Mouse (Mus musculus) kidney, embryonic 14.5 days (tissue): Measurements from ENCODE around the gene Negr1. TPM values are rescaled to one million over a fixed set of nuclear protein-coding genes. Genes with fewer than 3 reads are reported as not detected.

Experiments
- ATAC-seq: fragments of 200-750 bp; cut with Nextera tagmentation; 2 replicates; pipeline ENCODE4 v1.8.0; 2017; ENCODE audit warnings: moderate number of reproducible peaks, mild to moderate bottlenecking, moderate TSS enrichment, moderate library complexity; ENCODE audit not compliant: low FRiP score, low TSS enrichment
- H3K27ac ChIP-seq: fragments of 300-500 bp; sonication (generic); 2 replicates; pipeline ENCODE4 v1.5.1; 2014; ENCODE audit warnings: low read depth, mild to moderate bottlenecking, low read length, moderate library complexity, mixed read lengths
- H3K27me3 ChIP-seq: fragments of 300-500 bp; sonication (generic); 2 replicates; pipeline ENCODE4 v1.6.1; 2014; ENCODE audit warnings: mild to moderate bottlenecking, low read length; ENCODE audit not compliant: control insufficient read depth, insufficient read depth
- H3K36me3 ChIP-seq: fragments of 300-500 bp; sonication (generic); 2 replicates; pipeline ENCODE4 v1.6.1; 2014; ENCODE audit warnings: low read length, mixed read lengths; ENCODE audit not compliant: control insufficient read depth, insufficient read depth
- H3K4me1 ChIP-seq: fragments of 300-500 bp; sonication (generic); 2 replicates; pipeline ENCODE4 v1.6.1; 2014; ENCODE audit warnings: low read length, mixed read lengths; ENCODE audit not compliant: control insufficient read depth, insufficient read depth
- H3K4me2 ChIP-seq: fragments of 300-500 bp; sonication (generic); replicated peaks from 2 replicates; pipeline ENCODE4 v1.6.1; 2014; ENCODE audit warnings: low read depth, mild to moderate bottlenecking, low read length
- H3K4me3 ChIP-seq: fragments of 300-500 bp; sonication (generic); 2 replicates; pipeline ENCODE4 v1.5.1; 2014; ENCODE audit warnings: mild to moderate bottlenecking, low read length
- H3K9ac ChIP-seq: fragments of 300-500 bp; sonication (generic); 2 replicates; pipeline ENCODE4 v1.6.1; 2014; ENCODE audit warnings: low read depth, mild to moderate bottlenecking, low read length, moderate library complexity
- H3K9me3 ChIP-seq: fragments of 300-500 bp; sonication (generic); 2 replicates; pipeline ENCODE4 v1.6.1; 2016; ENCODE audit warnings: low read length; ENCODE audit not compliant: control insufficient read depth
- WGBS: fragments of 180-500 bp; shearing (Covaris S2); extraction: QIAGEN DNeasy Blood & Tissue Kit; methylation state at CpG from one replicate; pipeline ENCODE4 v1.1.7; 2014; 5-methylcytosine and 5-hydroxymethylcytosine counted together
- polyA plus RNA-seq: library from polyadenylated mRNA; unstranded; fragments of >200 nt; fragmentation: Nextera tagmentation; extraction: Ambion mirVana; gene quantifications from 2 replicates; pipeline ENCODE4 v1.2.1, GENCODE M21; 2014

Gene Negr1
- polyA plus RNA-seq, 1 experiment from 2014 or later, result 12.4 TPM

GRCm38 (mm10) chr3:156890986-156891385 is 329.4 kb downstream of the Negr1 start:
- no peaks in the 10 kb centered on the region for H3K27me3 ChIP-seq
- ATAC-seq, result no peak
- H3K4me3 ChIP-seq, result no peak overlapping the region
- no peaks in the 10 kb centered on the region for H3K4me1 ChIP-seq
- no peak overlapping the region for H3K9ac ChIP-seq
- 77% methylated on average over 4 of the region's 4 CpGs for WGBS
- no peak overlapping the region for H3K27ac ChIP-seq
- no peak overlapping the region for H3K4me2 ChIP-seq
- H3K9me3 ChIP-seq, result no peaks in the 10 kb centered on the region
- no peaks in the 10 kb centered on the region for H3K36me3 ChIP-seq

- Histone ChIP-seq H3K9ac (no peak overlapping the region), H3K4me3 (no peak overlapping the region), H3K4me2 (no peak overlapping the region), H3K4me1 (no peaks in the 10 kb centered on the region), H3K9me3 (no peaks in the 10 kb centered on the region), H3K27ac (no peak overlapping the region), H3K36me3 (no peaks in the 10 kb centered on the region), H3K27me3 (no peaks in the 10 kb centered on the region)
- 82% methylated on average over 4 of the region's 4 CpGs for whole genome bisulfite sequencing
- no peak for ATAC-seq
These were observed 333.7 kb downstream of the Negr1 start for GRCm38 (mm10) chr3:156895322-156895721.

- 93% methylated on average over 4 of the region's 4 CpGs for WGBS
- H3K4me3 ChIP-seq, result no peak overlapping the region
- no peaks in the 10 kb centered on the region for H3K9me3 ChIP-seq
- H3K4me2 ChIP-seq, result no peak overlapping the region
- H3K36me3 ChIP-seq, result no peaks in the 10 kb centered on the region
- no peak overlapping the region for H3K27ac ChIP-seq
- H3K4me1 ChIP-seq, result no peaks in the 10 kb centered on the region
- H3K9ac ChIP-seq, result no peak overlapping the region
- H3K27me3 ChIP-seq, result no peaks in the 10 kb centered on the region
- ATAC-seq, result no peak
These were observed 334.5 kb downstream of the Negr1 start for GRCm38 (mm10) chr3:156896106-156896505.

DNA sequence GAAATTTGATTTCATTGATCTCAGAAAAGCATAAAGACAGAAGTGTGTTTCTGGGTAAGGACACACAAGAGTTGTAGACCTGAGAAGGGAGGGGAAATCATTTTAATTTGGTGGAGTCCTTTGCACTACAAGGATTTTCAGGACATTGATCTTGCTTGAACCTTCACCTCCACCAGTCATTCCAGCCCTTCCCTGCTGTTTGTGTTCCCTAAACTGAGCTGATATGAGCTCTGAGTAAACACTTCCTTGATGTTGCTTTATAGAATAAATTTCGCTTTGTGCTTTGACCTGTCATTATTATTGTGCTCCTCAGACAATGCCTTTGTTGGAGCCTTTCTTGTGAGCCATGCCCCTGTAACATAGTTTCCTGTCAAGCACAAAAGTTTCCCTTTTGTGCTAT is 335.0 kb downstream of the Negr1 start:
- no peak overlapping the region for H3K9ac ChIP-seq
- WGBS, result 57% methylated on average over 1 of the region's 1 CpGs
- H3K27ac ChIP-seq, result no peak overlapping the region
- no peak for ATAC-seq
- H3K4me3 ChIP-seq, result no peak overlapping the region
- no peaks in the 10 kb centered on the region for H3K9me3 ChIP-seq
- no peak overlapping the region for H3K4me2 ChIP-seq
- H3K4me1 ChIP-seq, result no peaks in the 10 kb centered on the region
- H3K27me3 ChIP-seq, result no peaks in the 10 kb centered on the region
- no peaks in the 10 kb centered on the region for H3K36me3 ChIP-seq

- H3K4me2 ChIP-seq, result no peak overlapping the region
- H3K9me3 ChIP-seq, result no peaks in the 10 kb centered on the region
- no peaks in the 10 kb centered on the region for H3K4me1 ChIP-seq
- no peak overlapping the region for H3K27ac ChIP-seq
- WGBS, result 91% methylated on average over 3 of the region's 3 CpGs
- ATAC-seq, result no peak
- no peaks in the 10 kb centered on the region for H3K36me3 ChIP-seq
- H3K4me3 ChIP-seq, result no peak overlapping the region
- no peak overlapping the region for H3K9ac ChIP-seq
- H3K27me3 ChIP-seq, result no peaks in the 10 kb centered on the region
These were observed 339.5 kb downstream of the Negr1 start for GRCm38 (mm10) chr3:156901140-156901539.

GRCm38 (mm10) chr3:156903925-156904576 is 342.5 kb downstream of the Negr1 start:
- Histone ChIP-seq H3K27ac (no peak overlapping the region), H3K9ac (no peak overlapping the region), H3K4me2 (no peak overlapping the region), H3K27me3 (no peaks in the 10 kb centered on the region), H3K9me3 (no peaks in the 10 kb centered on the region), H3K36me3 (no peaks in the 10 kb centered on the region), H3K4me1 (no peaks in the 10 kb centered on the region), H3K4me3 (no peak overlapping the region)
- ATAC-seq, result no peak
- 85% methylated on average over 9 of the region's 9 CpGs for WGBS

DNA sequence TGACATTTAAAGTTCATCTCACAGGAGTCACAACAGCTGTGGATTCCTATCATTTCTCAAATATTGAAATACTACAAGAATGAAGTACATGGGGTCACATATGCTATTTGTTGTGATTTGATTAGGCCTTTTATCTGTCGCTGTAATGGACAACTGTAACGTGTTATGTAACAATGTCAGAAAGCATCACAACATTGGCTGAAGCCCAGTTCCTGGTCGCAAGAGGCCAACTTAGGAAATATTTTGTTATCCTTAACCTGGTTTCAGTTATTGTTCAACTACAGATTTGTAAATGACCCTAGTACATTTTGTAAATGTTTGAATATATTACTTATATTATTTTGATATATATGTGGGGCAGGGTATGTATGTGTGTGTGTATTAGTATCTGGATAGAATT is 351.2 kb downstream of the Negr1 start:
- H3K4me3 ChIP-seq, result no peak overlapping the region

DNA sequence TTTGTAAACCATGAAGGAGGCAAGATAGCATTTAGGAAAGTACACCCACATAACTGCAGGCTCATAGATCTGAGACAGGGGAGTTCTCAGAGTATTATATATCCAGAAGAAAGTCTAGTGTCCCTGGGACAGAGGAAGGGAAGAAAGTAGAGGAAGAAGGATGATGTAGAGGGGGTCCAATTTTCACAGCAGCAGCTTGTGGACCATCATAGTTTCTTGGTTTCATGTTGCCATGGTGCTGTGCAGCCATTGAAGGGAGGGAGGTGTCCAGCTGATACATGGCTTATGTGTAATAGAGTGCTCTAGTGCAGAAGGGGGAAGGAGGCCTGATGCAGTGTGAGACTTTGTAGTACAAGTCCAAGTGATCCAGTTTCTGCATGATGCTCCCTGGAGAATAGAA is 359.8 kb downstream of the Negr1 start:
- Histone ChIP-seq H3K27ac (no peak overlapping the region), H3K4me2 (no peak overlapping the region), H3K4me3 (no peak overlapping the region), H3K4me1 (no peaks in the 10 kb centered on the region), H3K9ac (no peak overlapping the region), H3K36me3 (no peaks in the 10 kb centered on the region), H3K9me3 (no peaks in the 10 kb centered on the region), H3K27me3 (no peaks in the 10 kb centered on the region)
- no peak for ATAC-seq

More for the DNA sequence above, 351.2 kb downstream of the Negr1 start:
- H3K36me3 ChIP-seq, result no peaks in the 10 kb centered on the region
- no peaks in the 10 kb centered on the region for H3K27me3 ChIP-seq
- WGBS, result 89% methylated on average over 3 of the region's 3 CpGs
- no peak overlapping the region for H3K27ac ChIP-seq
- ATAC-seq, result no peak
- H3K4me2 ChIP-seq, result no peak overlapping the region
- no peaks in the 10 kb centered on the region for H3K4me1 ChIP-seq
- no peaks in the 10 kb centered on the region for H3K9me3 ChIP-seq
- H3K9ac ChIP-seq, result no peak overlapping the region

- H3K9me3 ChIP-seq, result no peaks in the 10 kb centered on the region
- 63% methylated on average over 1 of the region's 1 CpGs for WGBS
These were observed 361.6 kb downstream of the Negr1 start for GRCm38 (mm10) chr3:156923159-156923558.

More at GRCm38 (mm10) chr3:156923159-156923558, 361.6 kb downstream of the Negr1 start:
- H3K27me3 ChIP-seq, result no peaks in the 10 kb centered on the region
- H3K4me3 ChIP-seq, result no peak overlapping the region
- no peaks in the 10 kb centered on the region for H3K36me3 ChIP-seq
- H3K27ac ChIP-seq, result no peak overlapping the region
- H3K4me1 ChIP-seq, result no peaks in the 10 kb centered on the region
- no peak for ATAC-seq
- H3K4me2 ChIP-seq, result no peak overlapping the region
- no peak overlapping the region for H3K9ac ChIP-seq
